Mouse (Mus musculus): ENCODE measurements around the gene Zfp804a.

Zfp804a gene

DNA sequence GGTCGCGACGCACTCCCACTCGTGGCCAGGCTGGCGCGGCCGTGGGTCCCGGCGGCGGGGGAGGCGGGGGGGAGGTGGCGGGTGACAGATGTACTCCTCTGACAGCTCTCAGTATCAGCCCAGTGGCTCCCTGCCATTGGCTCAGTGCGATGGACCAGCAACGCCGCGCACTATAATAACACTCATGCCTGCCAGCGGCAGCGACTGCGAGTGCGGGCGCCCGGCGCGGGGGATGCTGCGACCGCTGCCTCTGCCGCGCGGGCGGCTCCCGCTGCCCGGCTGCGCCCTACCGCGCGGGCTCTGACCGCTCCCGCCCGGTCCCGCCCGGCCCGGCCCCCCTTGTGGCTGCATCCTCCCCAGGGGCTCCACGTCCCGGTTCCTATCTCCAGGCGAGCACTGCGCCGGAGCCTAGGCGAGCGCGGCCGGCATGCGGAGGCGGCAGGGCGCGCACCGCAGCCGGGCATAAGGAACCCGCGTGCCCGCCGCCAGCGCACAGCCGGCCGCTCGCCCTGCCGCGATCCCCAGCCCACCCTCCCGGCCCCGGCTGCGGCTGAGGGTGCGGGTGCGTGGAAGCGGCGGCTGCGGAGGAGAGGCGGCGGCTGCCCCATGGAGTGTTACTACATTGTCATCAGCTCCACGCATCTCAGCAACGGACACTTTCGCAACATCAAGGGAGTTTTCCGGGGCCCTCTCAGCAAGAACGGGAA is at the start of gene Zfp804a:
TSS of gene Zfp804a (plus strand) at position 38 of the 707 bp plus-strand sequence.
- DNase-seq = peak; percentile 15

DNA sequence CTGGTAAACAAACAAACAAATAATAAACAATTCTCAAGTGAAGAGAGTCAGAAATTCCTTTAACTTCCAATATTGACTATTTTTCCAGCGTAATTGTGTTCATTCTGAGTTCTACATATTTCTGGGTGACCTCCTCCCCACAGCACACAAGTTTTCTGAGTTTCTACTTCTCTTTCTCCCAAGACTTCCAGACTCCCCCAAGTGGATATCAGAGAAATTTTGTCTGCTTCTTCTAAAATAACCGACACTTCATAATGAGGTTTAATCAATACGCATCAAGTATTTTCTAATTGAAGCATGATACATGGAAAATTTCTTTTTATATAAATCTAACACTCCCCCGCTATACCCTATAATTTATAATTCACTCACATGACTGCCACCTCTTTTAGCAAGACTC is 1.4 kb upstream of the Zfp804a start:
- no peak for DNase-seq

DNA sequence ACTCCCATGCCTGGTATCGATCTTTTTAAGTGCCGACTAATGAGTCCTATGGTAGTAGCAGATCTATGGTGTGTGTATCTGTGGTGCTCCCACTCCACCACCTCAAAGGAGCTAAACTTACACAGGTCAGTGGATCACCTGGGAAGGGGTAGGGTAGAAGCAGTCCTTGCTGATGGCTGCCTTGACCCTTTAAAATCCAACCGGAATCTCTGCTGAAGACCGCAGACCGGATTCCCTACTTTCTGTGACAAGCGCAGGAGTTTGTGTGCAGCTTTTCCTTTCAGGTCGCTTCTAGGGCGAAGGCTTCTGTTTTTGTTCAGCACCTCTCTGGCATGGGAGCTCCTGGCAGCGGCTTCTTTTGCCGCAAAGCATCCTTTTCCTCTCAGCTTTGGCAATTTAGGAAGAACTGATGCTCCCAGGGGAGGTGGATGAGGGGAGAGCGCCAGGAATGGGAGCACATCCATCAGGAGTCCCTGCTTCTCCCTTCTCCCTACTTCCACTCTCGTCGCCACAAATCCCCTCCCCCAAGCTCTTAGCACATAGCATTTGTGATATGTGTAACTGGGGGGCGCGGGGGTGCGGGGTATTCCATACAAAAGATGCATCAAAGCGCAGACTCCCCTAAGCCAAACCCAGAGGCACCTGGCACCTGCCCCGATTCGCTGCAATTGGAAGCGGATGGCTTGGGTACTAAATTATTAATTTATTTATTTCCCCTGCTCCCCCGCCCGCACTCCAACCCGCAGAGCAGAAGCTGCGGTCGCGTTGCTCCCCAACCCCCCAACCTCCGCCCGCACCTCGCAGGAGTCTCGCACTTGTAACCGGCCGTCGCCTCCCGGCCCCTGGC is 461 bp upstream of the Zfp804a start:
- DNase-seq = peak; percentile 63

- DNase-seq = peak; percentile 33
These were observed 1.4 kb downstream of the Zfp804a start for GRCm38 (mm10) chr2:82054446-82054845.

DNA sequence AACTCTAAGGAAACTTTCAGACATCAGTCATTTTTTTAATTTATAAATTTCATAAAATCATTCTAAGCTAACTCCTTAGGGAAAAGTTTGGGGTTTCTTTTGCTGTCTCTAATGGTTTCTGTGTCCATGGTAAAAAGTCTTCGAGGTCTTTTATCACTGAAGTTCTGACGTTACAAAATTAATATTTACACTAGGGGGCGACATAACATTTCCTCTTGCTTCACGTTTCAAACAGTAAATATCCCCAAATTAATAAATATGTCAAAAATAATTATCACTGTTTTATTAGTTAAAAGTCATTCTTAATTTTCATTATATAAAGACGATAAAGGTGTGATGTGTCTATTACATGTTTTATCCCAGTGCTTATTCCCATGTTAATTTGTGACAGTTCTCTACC is 11.6 kb downstream of the Zfp804a start:
- no peak for DNase-seq

GRCm38 (mm10) chr2:82067912-82068311 is 14.9 kb downstream of the Zfp804a start:
- no peak for DNase-seq

DNA sequence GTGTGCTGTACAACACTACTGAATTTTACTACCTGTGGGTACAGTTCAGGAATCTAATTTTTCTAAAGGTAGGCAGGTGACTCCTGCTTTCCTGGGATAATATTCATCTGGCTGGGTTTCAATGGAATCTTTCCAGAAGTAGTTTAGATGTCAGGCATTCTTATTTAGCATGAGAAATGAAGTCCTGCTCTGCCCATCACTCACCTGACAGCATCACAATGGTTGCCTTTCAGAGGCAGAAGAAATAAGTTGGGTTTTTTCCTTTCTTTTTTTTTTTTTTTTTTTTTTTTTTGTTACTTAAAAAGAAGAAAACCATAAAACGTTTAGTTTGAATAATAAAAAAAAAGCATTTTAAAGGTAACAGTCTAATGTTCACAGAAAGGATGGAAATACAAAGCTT is 16.1 kb downstream of the Zfp804a start:
- no peak for DNase-seq

GRCm38 (mm10) chr2:82076883-82077282 is 23.9 kb downstream of the Zfp804a start:
- no peak for DNase-seq

DNA sequence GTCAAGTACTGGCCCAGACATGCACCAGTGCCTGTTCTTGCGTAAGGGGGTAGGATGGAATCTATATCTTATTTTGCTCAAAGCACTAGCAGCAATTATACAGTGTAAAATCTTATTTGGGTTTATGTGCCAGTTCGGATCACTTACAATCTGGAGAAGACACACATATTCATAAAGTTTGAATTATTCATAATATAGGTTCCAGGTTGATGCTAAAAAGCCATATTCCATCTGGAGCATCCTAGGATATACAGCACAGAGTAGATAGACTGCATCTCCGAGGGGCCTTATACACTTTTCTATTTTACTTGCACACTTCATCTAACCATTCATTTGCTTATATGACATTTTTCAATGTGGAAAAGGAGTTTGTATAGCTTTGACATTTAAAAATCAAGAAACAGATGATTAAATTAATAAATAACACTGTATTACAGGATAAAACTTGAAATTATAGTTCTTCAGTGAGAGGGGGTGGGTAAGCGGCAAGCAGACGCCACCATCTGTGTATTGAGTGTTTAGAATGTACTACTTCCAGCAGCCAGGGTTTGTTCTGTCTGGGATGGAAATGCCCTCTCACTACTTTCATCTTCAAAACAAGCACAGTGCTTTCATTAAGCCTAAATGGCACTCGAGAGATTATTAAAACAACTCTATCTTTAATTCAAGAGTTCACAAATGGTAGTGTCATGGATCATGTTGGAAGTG is 25.4 kb downstream of the Zfp804a start:
- no peak for DNase-seq

GRCm38 (mm10) chr2:82080678-82081077 is 27.7 kb downstream of the Zfp804a start:
- no peak for DNase-seq

- DNase-seq = no peak
These were observed 60.1 kb downstream of the Zfp804a start for GRCm38 (mm10) chr2:82113148-82113547.

GRCm38 (mm10) chr2:82113650-82114049 is 60.6 kb downstream of the Zfp804a start:
- DNase-seq = no peak

DNA sequence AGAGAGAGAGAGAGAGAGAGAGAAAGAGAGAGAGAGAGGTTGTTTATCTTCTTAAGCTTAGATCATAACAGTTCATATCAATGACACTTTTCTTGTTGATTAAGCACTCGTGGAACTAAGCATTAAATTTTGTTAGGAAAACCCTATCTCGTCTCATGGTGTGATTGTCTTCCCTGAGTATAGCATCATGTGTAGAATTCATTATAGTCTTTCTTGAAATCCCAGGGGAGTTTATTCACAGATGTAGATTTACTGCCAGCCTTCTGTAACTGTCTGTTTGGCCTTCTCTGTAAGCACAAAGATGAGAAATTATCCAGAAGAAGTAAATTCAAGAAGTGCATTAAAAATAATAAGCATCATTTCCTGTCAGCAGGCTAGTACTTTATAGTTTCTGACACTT is 66.6 kb downstream of the Zfp804a start:
- DNase-seq = no peak

DNA sequence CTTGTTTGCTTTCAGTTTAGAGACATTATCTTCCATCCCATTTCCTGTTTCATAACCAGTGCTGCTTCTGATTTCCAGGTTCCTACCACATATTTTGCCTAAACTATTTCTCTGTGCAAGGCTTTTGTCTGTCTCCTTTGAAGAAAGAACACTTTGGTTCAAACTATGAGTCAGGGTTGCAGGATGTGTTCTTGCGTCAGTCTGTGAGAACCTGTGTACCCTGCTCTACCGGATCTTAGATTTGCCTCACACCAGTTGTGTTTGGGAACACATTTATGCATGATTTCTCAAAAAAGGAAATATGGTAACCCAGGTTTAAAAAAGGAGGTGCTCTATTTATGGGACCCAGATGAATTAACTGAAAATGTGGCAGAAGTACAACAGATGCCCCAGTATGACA is 125.7 kb downstream of the Zfp804a start:
- peak; percentile 19 for DNase-seq

DNA sequence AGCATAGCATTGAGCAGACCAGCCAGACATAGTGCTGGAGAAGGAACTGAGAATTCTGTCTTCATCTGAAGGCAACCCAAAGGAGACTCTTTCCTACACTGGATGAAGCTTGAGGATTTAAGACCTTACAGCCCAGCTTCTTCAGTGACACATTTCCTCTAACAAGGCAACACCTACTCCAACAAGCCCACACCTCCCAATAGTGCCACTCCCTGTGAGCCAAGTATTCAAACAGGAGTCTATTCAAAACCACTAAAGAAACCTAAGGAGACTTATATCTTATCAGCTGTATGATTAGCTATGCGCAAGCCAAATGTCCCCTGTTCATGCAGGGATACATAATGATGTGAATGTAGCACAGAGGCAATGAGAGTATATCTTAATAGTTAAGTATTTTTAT is 128.0 kb downstream of the Zfp804a start:
- DNase-seq = no peak

- DNase-seq = no peak
These were observed 146.9 kb downstream of the Zfp804a start for GRCm38 (mm10) chr2:82199901-82200300.

GRCm38 (mm10) chr2:82200616-82201015 is 147.6 kb downstream of the Zfp804a start:
- DNase-seq = no peak

- DNase-seq = no peak
These were observed 157.6 kb downstream of the Zfp804a start for GRCm38 (mm10) chr2:82210605-82211004.

- DNase-seq = no peak
These were observed 158.9 kb downstream of the Zfp804a start for GRCm38 (mm10) chr2:82211972-82212371.

DNA sequence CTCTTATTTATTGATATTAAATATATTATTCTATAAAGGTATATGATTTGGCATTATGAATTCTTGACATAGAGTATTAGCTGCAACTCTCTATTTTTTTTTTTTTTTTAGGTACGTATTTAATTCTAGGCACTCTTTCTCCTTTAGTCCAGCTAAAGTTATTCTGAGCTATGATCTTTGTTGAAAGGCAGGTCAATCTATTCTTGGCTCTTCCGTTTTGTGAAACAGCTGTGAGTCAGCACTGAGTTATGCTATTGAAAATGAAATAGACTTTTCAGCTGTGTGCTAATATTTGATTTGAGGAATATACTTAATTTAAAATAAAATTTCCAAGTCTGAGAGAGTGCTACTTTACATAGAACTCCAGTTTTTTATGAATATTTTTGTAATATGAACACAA is 164.9 kb downstream of the Zfp804a start:
- no peak for DNase-seq

GRCm38 (mm10) chr2:82246020-82246419 is 193.0 kb downstream of the Zfp804a start:
- DNase-seq = no peak

- DNase-seq = no peak
These were observed 194.0 kb downstream of the Zfp804a start for GRCm38 (mm10) chr2:82246902-82247522.

- no peak for DNase-seq
These were observed 200.4 kb downstream of the Zfp804a start for GRCm38 (mm10) chr2:82253382-82253781.
